Mouse (Mus musculus) frontal cortex, adult 2 months (tissue): ENCODE results near the gene Olfr572. TPM values are rescaled to one million over a fixed set of nuclear protein-coding genes. Genes with fewer than 3 reads are reported as not detected.
A peak's percentile ranks its signal among the peaks of the same experiment; 100 is the strongest.

Experiments
- DNase-seq, 2 experiments: peaks; one replicate each; pipeline ENCODE4 v3.0.0; 2022; ENCODE audit warnings: low spot score in 1 of 2; ENCODE audit errors: extremely low spot score in 1 of 2
- polyA plus RNA-seq: library from polyadenylated mRNA; depleted of rRNA; stranded (reverse); fragments of >200 nt; gene quantifications from 2 replicates; pipeline ENCODE4 v1.2.3, GENCODE M21; 2012; rRNA removed

Gene Olfr572
- not detected in 2 replicates for polyA plus RNA-seq

GRCm38 (mm10) chr7:102924109-102924508, at the start of gene Olfr572:
TSS of gene Olfr572 (plus strand) at chr7:102924409.
- DNase-seq = no peak

DNA sequence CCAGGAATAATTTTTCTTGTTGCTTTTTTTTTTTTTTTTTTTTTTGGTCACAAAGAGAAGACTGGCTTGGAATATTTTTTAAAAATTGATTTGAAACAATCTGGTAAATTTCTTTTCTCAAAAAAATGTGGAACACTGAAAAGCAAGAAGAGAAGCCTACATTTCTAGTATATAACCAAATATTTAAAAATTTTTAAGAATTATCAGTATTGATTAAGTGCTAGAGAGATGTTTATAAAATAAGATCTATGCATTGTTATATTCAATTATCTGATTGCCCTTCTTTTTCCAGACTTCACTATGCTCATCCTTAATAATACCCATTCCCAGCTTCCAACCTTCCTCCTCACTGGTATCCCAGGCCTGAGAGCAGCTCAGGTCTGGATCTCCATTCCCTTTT, 47.4 kb upstream of the Olfr572 start, which contains the start of gene Olfr568:
TSS of gene Olfr568 (plus strand) at position 301 of the 400 bp plus-strand sequence.
- DNase-seq = no peak

- DNase-seq = no peak
Observed at GRCm38 (mm10) chr7:102890782-102891181, 33.4 kb upstream of the Olfr572 start, which contains the start of gene Olfr569. TSS of gene Olfr569 (minus strand) at chr7:102890882.

GRCm38 (mm10) chr7:102915261-102915660, 8.9 kb upstream of the Olfr572 start:
- DNase-seq = no peak

- DNase-seq = no peak
Observed at GRCm38 (mm10) chr7:102916405-102916804, 7.8 kb upstream of the Olfr572 start.

DNA sequence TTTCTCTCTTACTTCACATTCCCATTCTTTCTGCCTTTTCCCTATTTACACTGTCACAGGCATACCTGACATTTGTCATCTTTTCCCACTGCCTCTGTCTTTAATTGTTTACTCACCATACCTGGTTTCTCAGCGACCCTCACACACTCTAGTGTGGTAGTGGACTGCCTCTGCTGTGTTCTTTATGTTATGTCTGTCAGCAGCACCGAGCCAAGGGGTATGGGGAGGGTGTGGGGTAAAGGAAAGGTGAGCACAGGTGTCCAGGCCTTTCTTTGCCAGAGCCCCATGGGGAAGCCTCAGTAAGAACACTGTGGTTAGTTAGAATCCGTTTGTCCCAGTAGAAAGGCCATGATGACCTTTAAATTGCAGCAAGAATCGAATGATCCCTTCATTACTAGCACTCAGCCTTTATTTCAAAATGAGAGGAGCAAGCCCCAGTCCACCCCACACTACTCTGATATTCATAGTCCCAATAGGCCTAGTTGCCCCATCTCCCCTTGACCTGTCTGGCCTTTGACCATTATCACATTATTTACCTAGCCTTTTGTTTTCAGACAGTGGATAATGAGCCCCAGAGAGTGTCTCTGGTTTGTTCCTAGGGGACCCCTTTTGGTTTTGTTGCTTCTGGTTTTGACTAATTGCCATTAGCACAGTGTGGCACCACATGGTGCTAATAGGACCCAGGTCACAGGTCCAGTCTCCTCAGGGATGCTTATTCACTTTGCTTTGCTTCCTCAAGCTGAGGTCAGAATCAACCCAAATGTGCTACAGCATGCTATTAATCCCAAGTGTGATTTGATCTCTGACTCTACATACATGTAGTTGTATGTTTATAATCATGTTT, 7.0 kb upstream of the Olfr572 start, which contains the start of gene Olfr571:
TSS of gene Olfr571 (minus strand) at position 505 of the 844 bp plus-strand sequence.
- no peak for DNase-seq

- DNase-seq = peak in 1 of 2 experiments; percentile 73
Observed at GRCm38 (mm10) chr7:102919632-102920031, 4.6 kb upstream of the Olfr572 start.

DNA sequence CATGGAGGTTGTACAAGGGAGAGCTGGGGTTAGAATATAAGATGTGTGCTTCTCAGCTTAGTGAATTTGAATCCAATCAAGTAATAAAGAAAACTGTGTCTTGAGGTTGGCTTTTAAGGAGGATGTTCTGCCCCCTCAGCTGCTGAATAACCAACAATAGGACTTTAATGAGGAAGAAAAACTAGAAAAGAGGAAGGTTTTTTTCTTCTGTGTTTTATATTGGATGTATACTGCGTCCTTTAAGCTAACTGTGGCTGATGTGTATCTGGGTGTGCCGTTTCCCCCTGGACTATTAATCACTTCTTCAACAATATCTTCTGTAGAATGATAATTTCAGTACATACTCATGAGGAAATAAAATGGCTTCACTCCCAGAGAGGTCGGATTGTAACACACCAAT, 2.9 kb downstream of the Olfr572 start:
- no peak for DNase-seq

GRCm38 (mm10) chr7:102942475-102942874, 18.3 kb downstream of the Olfr572 start, which contains the start of gene Olfr573-ps1:
TSS of gene Olfr573-ps1 (minus strand) at chr7:102942575.
- DNase-seq = no peak

DNA sequence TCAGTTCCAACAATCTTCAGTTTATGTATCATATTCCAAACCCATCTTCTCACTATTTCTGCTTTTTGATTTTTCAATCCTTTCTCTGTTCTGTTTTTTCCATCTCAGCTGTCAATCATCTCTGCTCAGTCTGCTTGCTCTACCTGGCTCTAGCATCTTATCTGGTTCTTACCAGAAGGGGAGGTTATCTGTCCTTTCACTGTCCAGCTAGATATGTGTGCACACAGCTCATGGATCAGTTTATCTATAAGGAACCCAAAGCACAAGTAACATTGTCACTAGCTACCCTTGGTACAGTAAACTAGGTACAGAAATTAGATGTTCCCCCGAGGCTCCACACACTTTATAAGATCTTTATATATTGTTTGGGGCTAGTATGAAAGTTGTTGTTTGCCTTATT, 19.2 kb downstream of the Olfr572 start:
- DNase-seq = no peak

GRCm38 (mm10) chr7:102948167-102948566, 24.0 kb downstream of the Olfr572 start, which contains the start of gene Olfr574:
TSS of gene Olfr574 (plus strand) at chr7:102948467.
- DNase-seq = no peak

DNA sequence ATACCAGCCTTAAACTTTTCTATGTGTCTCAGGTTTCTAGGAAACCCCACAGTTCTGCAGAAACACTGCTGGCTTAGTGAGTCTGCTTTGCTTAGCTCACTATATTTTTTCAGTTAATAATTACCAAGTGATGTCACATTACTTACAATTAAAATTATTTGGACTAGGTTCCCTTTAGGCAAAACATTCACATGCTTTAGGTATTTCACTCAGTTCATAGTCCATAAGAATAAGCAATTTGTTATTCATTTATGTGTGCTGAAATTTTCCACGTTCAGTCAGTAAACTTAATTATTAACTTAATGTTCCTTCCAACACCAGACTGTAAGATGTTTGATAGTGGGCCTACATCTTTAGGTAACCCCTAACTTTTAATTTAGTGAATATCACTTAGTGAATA, 26.5 kb downstream of the Olfr572 start:
- no peak for DNase-seq

DNA sequence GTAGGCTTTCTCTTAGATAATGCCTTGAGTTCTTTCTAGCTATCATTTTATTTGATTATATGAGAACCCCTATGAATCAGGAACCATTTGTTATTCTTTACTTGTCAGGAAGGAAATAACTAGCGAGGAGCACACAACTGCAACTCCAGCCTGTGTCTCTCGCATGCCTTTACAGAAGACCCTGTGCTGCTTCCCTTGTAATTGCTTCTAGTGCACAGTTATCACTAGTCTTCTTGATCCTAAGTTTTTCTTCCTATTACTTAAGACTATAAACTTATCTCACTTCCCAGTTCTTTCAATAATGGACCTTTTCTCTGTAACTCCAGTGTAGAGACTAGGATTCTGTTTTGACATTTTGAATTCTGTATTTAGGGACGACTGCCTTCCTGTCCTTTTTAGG, 33.9 kb downstream of the Olfr572 start:
- DNase-seq = no peak

GRCm38 (mm10) chr7:102958593-102958992, 34.4 kb downstream of the Olfr572 start, which contains the start of gene Olfr575:
TSS of gene Olfr575 (minus strand) at chr7:102958775.
- DNase-seq = no peak

GRCm38 (mm10) chr7:102962360-102962759, 38.2 kb downstream of the Olfr572 start, which contains the start of gene Olfr576:
TSS of gene Olfr576 (plus strand) at chr7:102962660.
- DNase-seq = no peak

GRCm38 (mm10) chr7:102974399-102974798, 50.2 kb downstream of the Olfr572 start:
- DNase-seq = peak in 1 of 2 experiments; percentile 5

- DNase-seq = no peak
Observed at GRCm38 (mm10) chr7:102975843-102976242, 51.6 kb downstream of the Olfr572 start, which contains the start of gene Olfr577. TSS of gene Olfr577 (minus strand) at chr7:102975943.

Other genes with a start within 250 kb of the Olfr572 start
- gene Trim68, start 237.1 kb upstream of the Olfr572 start, polyA plus RNA-seq = 16.2 and 16.3 TPM in 2 replicates
- gene Olfr557, start 228.5 kb upstream of the Olfr572 start, polyA plus RNA-seq = not detected in 2 replicates
- gene Olfr558, start 222.2 kb upstream of the Olfr572 start, polyA plus RNA-seq = 0.67 and 0.68 TPM in 2 replicates
- gene Olfr33, start 205.3 kb upstream of the Olfr572 start, polyA plus RNA-seq = not detected in 2 replicates
- not detected in 2 replicates for gene Olfr559, start 196.9 kb upstream of the Olfr572 start, polyA plus RNA-seq
- 0.14 and 0.21 TPM in 2 replicates for gene Olfr560, start 165.0 kb upstream of the Olfr572 start, polyA plus RNA-seq
- 4.4 and 5.7 TPM in 2 replicates for gene Olfr78, start 164.9 kb upstream of the Olfr572 start, polyA plus RNA-seq
- not detected in 2 replicates for gene Olfr561, start 153.2 kb upstream of the Olfr572 start, polyA plus RNA-seq
- not detected in 2 replicates for gene Olfr564, start 120.9 kb upstream of the Olfr572 start, polyA plus RNA-seq
- gene Olfr566, start 65.6 kb upstream of the Olfr572 start, polyA plus RNA-seq = 0.11 TPM in 1 of 2 replicates, not detected in the other
- not detected in 2 replicates for gene Olfr568, start 47.3 kb upstream of the Olfr572 start, polyA plus RNA-seq
- gene Olfr569, start 33.5 kb upstream of the Olfr572 start, polyA plus RNA-seq = not detected in 2 replicates
- gene Olfr570, start 29.8 kb upstream of the Olfr572 start, polyA plus RNA-seq = not detected in 2 replicates
- not detected in 2 replicates for gene Olfr571, start 6.9 kb upstream of the Olfr572 start, polyA plus RNA-seq
- not detected in 2 replicates for gene Olfr573-ps1, start 18.2 kb downstream of the Olfr572 start, polyA plus RNA-seq
- not detected in 2 replicates for gene Olfr574, start 24.1 kb downstream of the Olfr572 start, polyA plus RNA-seq
- not detected in 2 replicates for gene Olfr575, start 34.4 kb downstream of the Olfr572 start, polyA plus RNA-seq
- not detected in 2 replicates for gene Olfr576, start 38.3 kb downstream of the Olfr572 start, polyA plus RNA-seq
- not detected in 2 replicates for gene Olfr577, start 51.5 kb downstream of the Olfr572 start, polyA plus RNA-seq
- gene Olfr578, start 64.9 kb downstream of the Olfr572 start, polyA plus RNA-seq = not detected in 2 replicates
- gene Olfr582, start 113.6 kb downstream of the Olfr572 start, polyA plus RNA-seq = not detected in 2 replicates
- not detected in 2 replicates for gene Olfr583, start 126.9 kb downstream of the Olfr572 start, polyA plus RNA-seq
- 0.13 TPM in 1 of 2 replicates, not detected in the other for gene Olfr584, start 157.5 kb downstream of the Olfr572 start, polyA plus RNA-seq
- not detected in 2 replicates for gene Olfr585, start 173.3 kb downstream of the Olfr572 start, polyA plus RNA-seq
- not detected in 2 replicates for gene Olfr586, start 201.2 kb downstream of the Olfr572 start, polyA plus RNA-seq
- gene Olfr588-ps1, start 216.5 kb downstream of the Olfr572 start, polyA plus RNA-seq = not detected in 2 replicates
- gene Olfr589, start 231.9 kb downstream of the Olfr572 start, polyA plus RNA-seq = not detected in 2 replicates